Mouse (Mus musculus): ENCODE measurements around the gene Unc13c.

DNA sequence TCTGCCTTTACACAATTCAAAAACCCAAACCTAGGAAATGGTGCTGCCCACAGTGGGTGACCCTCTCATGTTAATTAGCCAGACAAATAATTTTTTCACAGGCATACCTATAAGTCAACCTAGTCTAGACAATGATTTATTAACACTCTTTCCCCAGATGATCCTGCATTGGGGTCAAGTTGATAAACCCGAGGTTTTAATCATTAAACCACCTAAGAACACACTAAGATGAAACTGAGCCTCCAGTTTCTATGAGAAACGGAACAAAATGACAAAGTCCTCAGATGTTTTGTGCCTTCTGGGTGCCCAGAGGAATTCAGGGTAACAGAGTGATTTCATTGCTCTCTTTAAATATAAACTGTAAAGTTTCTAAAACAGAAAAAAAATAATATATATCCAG lies 18.5 kb upstream of the Unc13c start:
- TF ChIP-seq POLR2A (IDR thresholded peaks at IDR 0.05; ENCODE audit: insufficient read depth, low read length) (no peak), CTCF (IDR thresholded peaks at IDR 0.05; ENCODE audit: low read depth, low read length) (no peak)

Measured in ES-Bruce4 (cell line).